Mouse (Mus musculus): ENCODE results near the gene Gm26920. TPM values are rescaled to one million over a fixed set of nuclear protein-coding genes. Genes with fewer than 3 reads are reported as not detected.

Gm26920 gene
- total RNA-seq, 2 experiments from 2014 or later = 0.73 TPM; not detected in 1

- DNase-seq (ENCODE audit: extremely low spot score in 1 of 2, low spot score in 2 of 2) = no peak
- intact Hi-C loops (cut with DNase I) = no loop called here
Observed at GRCm38 (mm10) chr7:30008020-30008690, 82.1 kb downstream of the Gm26920 start.

DNA sequence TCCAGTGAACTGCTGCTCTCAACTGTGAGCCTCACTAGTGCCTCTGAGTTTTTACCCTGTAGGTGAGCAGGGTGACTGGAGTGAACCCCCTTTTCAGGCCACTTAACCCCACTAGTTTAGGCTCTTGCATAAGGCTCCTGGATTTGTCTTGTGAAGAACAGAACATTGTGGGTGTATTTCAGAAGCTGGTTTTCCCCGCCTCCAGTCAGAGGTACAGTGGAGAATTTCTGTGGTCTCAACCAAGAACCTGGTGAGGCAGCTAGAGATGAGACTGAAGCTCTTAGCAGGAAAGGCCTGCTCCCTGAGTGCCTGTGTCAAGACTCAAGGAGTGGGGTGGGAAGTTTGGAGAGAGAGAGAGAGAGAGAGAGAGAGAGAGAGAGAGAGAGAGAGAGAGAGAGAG is 82.6 kb downstream of the Gm26920 start:
- DNase-seq (ENCODE audit: extremely low spot score in 1 of 2, low spot score in 2 of 2) = no peak
- intact Hi-C loops (cut with DNase I) = no loop called here

Small RNA genes lying within 50 kb of the gene (microRNA-seq; reads per million reads assigned to microRNA genes)
- gene Gm23368 = not detected

Other genes starting within 250 kb of the Gm26920 start
- 10 to 100 TPM; 17.0 to 24.6 TPM for gene Zfp940, start 236.7 kb downstream of the Gm26920 start, total RNA-seq (2021)
- gene Zfp420, start 230.4 kb downstream of the Gm26920 start, total RNA-seq (2021) = 10 to 100 TPM; 14.6 to 14.7 TPM
- gene Zfp27, start 183.8 kb downstream of the Gm26920 start, total RNA-seq (2021) = 10 to 100 TPM; 21.4 to 21.9 TPM
- gene Zfp383, start 182.2 kb downstream of the Gm26920 start, total RNA-seq (2021) = 1 to 10 TPM; 7.9 to 8.0 TPM
- gene Zfp74, start 136.3 kb downstream of the Gm26920 start, total RNA-seq (2021) = 10 to 100 TPM; 22.6 to 23.4 TPM
- gene Zfp568, start 106.5 kb downstream of the Gm26920 start, total RNA-seq (2021) = 1 to 10 TPM; 4.1 to 5.0 TPM
- gene Zfp14, start 39.0 kb downstream of the Gm26920 start, total RNA-seq (2021) = 1 to 10 TPM; 6.3 to 7.4 TPM
- gene Zfp82, start 17.5 kb downstream of the Gm26920 start, total RNA-seq (2021) = 1 to 10 TPM; 4.6 to 4.7 TPM
- 1 to 10 TPM; 5.5 to 8.3 TPM for gene Zfp566, start 117 bp upstream of the Gm26920 start, total RNA-seq (2021)
- 10 to 100 TPM; 53.8 to 57.4 TPM for gene Zfp260, start 4.4 kb upstream of the Gm26920 start, total RNA-seq (2021)
- 10 to 100 TPM; 30.6 to 34.5 TPM for gene Zfp382, start 31.5 kb upstream of the Gm26920 start, total RNA-seq (2021)
- gene Zfp146, start 79.3 kb upstream of the Gm26920 start, total RNA-seq (2021) = 10 to 100 TPM; 43.5 to 50.7 TPM
- gene Cox7a1, start 93.7 kb upstream of the Gm26920 start, total RNA-seq (2021) = 1 to 10 TPM; 3.6 to 4.1 TPM
- 100 to 1,000 TPM; 204 TPM for gene Capns1, start 108.4 kb upstream of the Gm26920 start, total RNA-seq (2021)
- 10 to 100 TPM; 72.1 to 73.3 TPM for gene Polr2i, start 141.5 kb upstream of the Gm26920 start, total RNA-seq (2021)
- gene Tbcb, start 141.9 kb upstream of the Gm26920 start, total RNA-seq (2021) = 100 to 1,000 TPM; 176 to 206 TPM
- not detected for gene Ovol3, start 145.3 kb upstream of the Gm26920 start, total RNA-seq (2021)
- gene Thap8, start 189.7 kb upstream of the Gm26920 start, total RNA-seq (2021) = under 1 TPM in 1 of 2 experiments, not detected in 1; 0.51 TPM
- 1 to 10 TPM; 2.5 to 3.5 TPM for gene Wdr62, start 190.0 kb upstream of the Gm26920 start, total RNA-seq (2021)
- gene Clip3, start 201.3 kb upstream of the Gm26920 start, total RNA-seq (2021) = 100 to 1,000 TPM; 495 to 497 TPM
- gene Alkbh6, start 218.3 kb upstream of the Gm26920 start, total RNA-seq (2021) = 10 to 100 TPM; 45.9 to 47.5 TPM
- 1 to 10 TPM; 5.4 to 7.5 TPM for gene Syne4, start 224.4 kb upstream of the Gm26920 start, total RNA-seq (2021)
- gene E130208F15Rik, start 231.3 kb upstream of the Gm26920 start, total RNA-seq (2021) = under 1 TPM; 0.45 to 0.67 TPM
- 1 to 10 TPM; 7.8 to 8.2 TPM for gene Sdhaf1, start 233.5 kb upstream of the Gm26920 start, total RNA-seq (2021)

Data from left cerebral cortex, postnatal 10 days (tissue).